ENCODE assay signal across 8 mouse cellular contexts in the genomic region with DNA sequence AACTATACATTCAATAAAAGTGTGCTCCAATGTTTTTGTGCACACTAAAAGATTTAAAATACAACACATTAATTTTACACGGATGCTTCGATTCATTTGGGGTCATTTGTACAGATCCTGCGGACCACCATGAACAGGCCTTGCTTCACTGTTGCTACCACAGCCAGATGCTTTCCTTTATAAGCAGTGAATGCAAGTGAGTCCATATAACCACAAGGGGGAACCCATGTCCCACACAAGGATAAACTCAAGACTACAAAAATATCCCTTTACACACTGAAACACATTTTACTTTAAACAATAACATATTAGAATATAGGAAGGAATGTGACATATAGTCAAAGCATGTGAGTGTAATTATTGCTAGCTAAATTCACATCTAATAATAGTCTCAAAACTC.
DNase-seq lines count a peak whose midpoint lies in the region; ATAC-seq and TF ChIP-seq lines count a peak whose summit lies in the region.
"Had no signal": no experiment of that assay in that cellular context is flagged by ENCODE, and none has a peak within 500 bp of the region (broad histone marks: within the 10 kb centered on the region; RNA-seq: fewer than 3 reads in every experiment).

No protein-coding gene starts in this region.

- in situ Hi-C loops in Patski (cut with MboI; ENCODE audit: low pct_unique_long_range_greater_than_20kb): no loop called here

- TF ChIP-seq CTCF in Patski (IDR thresholded peaks at IDR 0.05): peak; percentile 64

- no peak overlapping the region for H3K4me2 ChIP-seq in limb, embryonic 13.5 days (replicated peaks)
- no peak overlapping the region for H3K4me2 ChIP-seq in embryonic facial prominence, embryonic 15.5 days (replicated peaks)

- WGBS in limb, embryonic 13.5 days: 57% methylated on average over 3 of the region's 3 CpGs
- WGBS in limb, embryonic 10.5 days: 73% methylated on average over 3 of the region's 3 CpGs
- 50% methylated on average over 3 of the region's 3 CpGs for WGBS in embryonic facial prominence, embryonic 15.5 days

- no peak for DNase-seq in limb, embryonic 10.5 days (ENCODE audit: low spot score)
- no peak for DNase-seq in Patski (ENCODE audit: low read depth, low spot score)
- DNase-seq in layer of hippocampus, postnatal 10 days (ENCODE audit: low spot score in 2 of 2): peak; percentile 13 to 35
- DNase-seq in retina, adult 2 months (ENCODE audit: low read depth, low spot score): peak; percentile 16

- peak; percentile 73; the same call in 1 of the 2 replicates for ATAC-seq in limb, embryonic 13.5 days (ENCODE audit: low FRiP score, low read depth)
- peak; percentile 51 for ATAC-seq in Patski
- ATAC-seq in embryonic facial prominence, embryonic 15.5 days (ENCODE audit: insufficient number of reproducible peaks, low FRiP score, low TSS enrichment, low read depth): peak; percentile 57; the same call in 1 of the 2 replicates
- ATAC-seq in monocyte, adult 5-6 weeks (replicated peaks; ENCODE audit: insufficient number of reproducible peaks, low FRiP score, low TSS enrichment, poor library complexity, severe bottlenecking): no peak

- no peaks in the 10 kb centered on the region for H3K9me3 ChIP-seq in limb, embryonic 13.5 days
- H3K9me3 ChIP-seq in limb, embryonic 10.5 days (replicated peaks): no peaks in the 10 kb centered on the region
- H3K9me3 ChIP-seq in embryonic facial prominence, embryonic 15.5 days (replicated peaks): no peaks in the 10 kb centered on the region

- H3K36me3 ChIP-seq in limb, embryonic 13.5 days: no peaks in the 10 kb centered on the region
- H3K36me3 ChIP-seq in limb, embryonic 10.5 days: no peaks in the 10 kb centered on the region
- no peaks in the 10 kb centered on the region for H3K36me3 ChIP-seq in embryonic facial prominence, embryonic 15.5 days

- H3K27me3 ChIP-seq in limb, embryonic 13.5 days: no peaks in the 10 kb centered on the region
- H3K27me3 ChIP-seq in limb, embryonic 10.5 days (ENCODE audit: low read depth, poor library complexity, severe bottlenecking): no peaks in the 10 kb centered on the region
- peaks cover 51% of the 10 kb centered on the region for H3K27me3 ChIP-seq in Patski
- H3K27me3 ChIP-seq in embryonic facial prominence, embryonic 15.5 days: no peaks in the 10 kb centered on the region

- no peak overlapping the region for H3K9ac ChIP-seq in limb, embryonic 13.5 days
- H3K9ac ChIP-seq in embryonic facial prominence, embryonic 15.5 days: no peak overlapping the region

- H3K4me1 ChIP-seq in limb, embryonic 13.5 days: no peaks in the 10 kb centered on the region
- no peaks in the 10 kb centered on the region for H3K4me1 ChIP-seq in limb, embryonic 10.5 days
- H3K4me1 ChIP-seq in embryonic facial prominence, embryonic 15.5 days: no peaks in the 10 kb centered on the region

- POLR2A ChIA-PET in Patski (lab: Charles Lee): no interaction called here

- CTCF ChIA-PET in Patski (lab: Charles Lee): no interaction called here

- no peak overlapping the region for H3K4me3 ChIP-seq in limb, embryonic 13.5 days
- no peak overlapping the region for H3K4me3 ChIP-seq in limb, embryonic 10.5 days
- no peak overlapping the region for H3K4me3 ChIP-seq in embryonic facial prominence, embryonic 15.5 days (replicated peaks)

- H3K27ac ChIP-seq in limb, embryonic 13.5 days: no peak overlapping the region
- no peak overlapping the region for H3K27ac ChIP-seq in limb, embryonic 10.5 days
- no peak overlapping the region for H3K27ac ChIP-seq in embryonic facial prominence, embryonic 15.5 days (replicated peaks)
- H3K27ac ChIP-seq: macrophage had no signal

Comparison
In these comparisons a context has a peak if more than half of its experiments do, and no peak if none do; other contexts are left out.
1. DNase-seq: peak in layer of hippocampus, postnatal 10 days (2 of 2) and retina, adult 2 months (single experiment); none in limb, embryonic 10.5 days (single experiment) and Patski (single experiment).